Mouse (Mus musculus) kidney, adult 18-20 months (tissue): ENCODE measurements around the gene Gm42688.
"Not testable (repeated sequence)": the region's sequence is repeated elsewhere in the genome, so short reads cannot be mapped to it uniquely, and the experiment has no call there.

ENCODE experiments used
- DNase-seq: peaks from one replicate; pipeline ENCODE4 v3.0.0; 2021

The Gm42688 gene

GRCm38 (mm10) chr6:83142211-83142731 is 40.9 kb downstream of the Gm42688 start:
- DNase-seq = no peak

GRCm38 (mm10) chr6:83142886-83143285 is 41.5 kb downstream of the Gm42688 start:
- no peak for DNase-seq

GRCm38 (mm10) chr6:83145209-83145608 is 43.8 kb downstream of the Gm42688 start:
- DNase-seq = no peak

GRCm38 (mm10) chr6:83145805-83146204 is 44.4 kb downstream of the Gm42688 start:
- no peak for DNase-seq

GRCm38 (mm10) chr6:83147280-83147679 is 45.9 kb downstream of the Gm42688 start:
- DNase-seq = no peak

- no peak for DNase-seq
Observed at GRCm38 (mm10) chr6:83151721-83152120, 50.3 kb downstream of the Gm42688 start.

GRCm38 (mm10) chr6:83153038-83153437 is 51.6 kb downstream of the Gm42688 start:
- no peak for DNase-seq

- no peak for DNase-seq
Observed at GRCm38 (mm10) chr6:83153485-83153884, 52.1 kb downstream of the Gm42688 start.

- peak; percentile 15 for DNase-seq
Observed at GRCm38 (mm10) chr6:83155552-83156238, 54.3 kb downstream of the Gm42688 start.

- peak; percentile 68 for DNase-seq
Observed at GRCm38 (mm10) chr6:83156259-83156684, 54.9 kb downstream of the Gm42688 start, which contains the start of the genes Wdr54 and 1700003E16Rik. Wdr54 (minus strand) TSS chr6:83156397. 1700003E16Rik (plus strand) TSS chr6:83156404.

- DNase-seq = not testable (repeated sequence)
Observed at GRCm38 (mm10) chr6:83159456-83159855, 58.0 kb downstream of the Gm42688 start.
